ENCODE assay signal across 7 mouse cellular contexts in genomic region chr2:152739842-152740260, GRCm38 (mm10). TPM values are rescaled to one million over a fixed set of nuclear protein-coding genes. Genes with fewer than 3 reads are reported as not detected.
DNase-seq lines count a peak whose midpoint lies in the region; ATAC-seq and TF ChIP-seq lines count a peak whose summit lies in the region.

No protein-coding gene starts in this region.

- DNase-seq in MEL-GATA-1-ER (ENCODE audit: extremely low read depth, low read depth) = peak; percentile 97
- DNase-seq in limb, embryonic 11.5 days (ENCODE audit: low spot score) = peak; percentile 57
- DNase-seq in left cerebral cortex, adult 8-10 months (ENCODE audit: low spot score in 2 of 2) = no peak
- DNase-seq in adrenal gland, postnatal 10 days = no peak

- H3ac ChIP-seq in C2C12 (ENCODE audit: control insufficient read depth, insufficient read length, low read depth) = peak overlapping the region; percentile 31
- no peak overlapping the region for H3ac ChIP-seq in myocyte (ENCODE audit: control insufficient read depth, insufficient read length)

- no peak for TF ChIP-seq CTCF in C2C12 (IDR thresholded peaks at IDR 0.05; ENCODE audit: control insufficient read depth, insufficient read depth, insufficient read length)

- peak overlapping the region; percentile 54 for H3K4me2 ChIP-seq in limb, embryonic 11.5 days (ENCODE audit: low read depth, severe bottlenecking)
- H3K4me2 ChIP-seq in myocyte (ENCODE audit: low read depth) = peak overlapping the region; percentile 100

- peaks cover 17% of the 10 kb centered on the region for H3K36me3 ChIP-seq in C2C12 (ENCODE audit: control insufficient read depth, insufficient read depth)
- no peaks in the 10 kb centered on the region for H3K36me3 ChIP-seq in limb, embryonic 11.5 days (ENCODE audit: control insufficient read depth, insufficient read depth, low read length)
- no peaks in the 10 kb centered on the region for H3K36me3 ChIP-seq in myocyte (ENCODE audit: control insufficient read depth, insufficient read depth)

- H3K4me1 ChIP-seq in limb, embryonic 11.5 days (ENCODE audit: control insufficient read depth, insufficient read depth, low read length) = peaks cover 20% of the 10 kb centered on the region

- H3K9me3 ChIP-seq in limb, embryonic 11.5 days (ENCODE audit: control insufficient read depth, low read length) = no peaks in the 10 kb centered on the region

- H3K27me3 ChIP-seq in C2C12 (ENCODE audit: control insufficient read depth, insufficient read depth, insufficient read length) (no peaks in the 10 kb centered on the region), myocyte (ENCODE audit: control insufficient read depth, insufficient read depth, insufficient read length) (no peaks in the 10 kb centered on the region)
- H3K27me3 ChIP-seq in limb, embryonic 11.5 days (ENCODE audit: control insufficient read depth, insufficient read depth, low read length) = no peaks in the 10 kb centered on the region

- peak overlapping the region; percentile 91 for H3K27ac ChIP-seq in limb, embryonic 11.5 days (replicated peaks; ENCODE audit: low read depth, low read length)

- ATAC-seq in granulocyte monocyte progenitor cell, adult 5-6 weeks (replicated peaks; ENCODE audit: poor library complexity, severe bottlenecking) = peak; percentile 5; the same call in 1 of the 2 replicates
- no peak for ATAC-seq in limb, embryonic 11.5 days (ENCODE audit: insufficient number of reproducible peaks, low FRiP score, low TSS enrichment, low read depth)

- no peak for TF ChIP-seq POLR2A in myocyte (IDR thresholded peaks at IDR 0.05; ENCODE audit: insufficient read length, low read depth)

- 13% methylated on average over 3 of the region's 3 CpGs for WGBS in limb, embryonic 11.5 days

- H3K9ac ChIP-seq in limb, embryonic 11.5 days (ENCODE audit: low read length) = no peak overlapping the region

- H3K4me3 ChIP-seq in C2C12 (ENCODE audit: insufficient read depth, poor library complexity, severe bottlenecking) = no peak overlapping the region
- H3K4me3 ChIP-seq in limb, embryonic 11.5 days (ENCODE audit: low read depth, low read length) = no peak overlapping the region
- peak overlapping the region; percentile 97 for H3K4me3 ChIP-seq in myocyte

- H3K79me2 ChIP-seq in C2C12 (ENCODE audit: control insufficient read depth, insufficient read depth) (peaks cover 45% of the 10 kb centered on the region), myocyte (ENCODE audit: control insufficient read depth, insufficient read depth) (peaks cover 24% of the 10 kb centered on the region)

- H3K79me3 ChIP-seq in C2C12 (ENCODE audit: low read depth) = peaks cover 26% of the 10 kb centered on the region

TF ChIP-seq in C2C12, 6 proteins besides CTCF, POLR2A, EP300 and RAD21:
- TF ChIP-seq MYOG (IDR thresholded peaks at IDR 0.05; ENCODE audit: control insufficient read depth, extremely low read depth, insufficient read length) (no peak), CEBPB (IDR thresholded peaks at IDR 0.05; ENCODE audit: low read depth) (no peak), FOSL1 (IDR thresholded peaks at IDR 0.05; ENCODE audit: insufficient read depth, low read length, poor library complexity, severe bottlenecking) (no peak), USF1 (IDR thresholded peaks at IDR 0.05; ENCODE audit: low read depth) (no peak), MYOD1 (IDR thresholded peaks at IDR 0.05; ENCODE audit: control insufficient read depth, insufficient read length, low read depth) (no peak), MAX (IDR thresholded peaks at IDR 0.05) (no peak)

TF ChIP-seq in myocyte, 11 proteins besides CTCF, POLR2A, EP300 and RAD21:
- TF ChIP-seq MYOG (IDR thresholded peaks at IDR 0.05; ENCODE audit: control insufficient read depth in 1 of 3, insufficient read depth in 1 of 3, insufficient read length in 2 of 3, low read depth in 2 of 3) (no peak), SRF (IDR thresholded peaks at IDR 0.05; ENCODE audit: control insufficient read depth, insufficient read length, low read depth) (no peak), TCF12 (IDR thresholded peaks at IDR 0.05; ENCODE audit: insufficient read depth, poor library complexity, severe bottlenecking) (no peak), REST (IDR thresholded peaks at IDR 0.05; ENCODE audit: insufficient read depth, insufficient read length) (no peak)

RNA-seq across cellular contexts. Expression of gene Id1, which starts 3.8 kb away (rescaled TPM):
- 503 TPM for polyA plus RNA-seq in C2C12 (2012; fragmentation: generic; extraction: Trizol)
- total RNA-seq in granulocyte monocyte progenitor cell, adult 5-6 weeks (2014; fragmentation: Nextera tagmentation) = 5.5 and 7.6 TPM in 2 replicates
- total RNA-seq in granulocyte monocyte progenitor cell, adult 5-6 weeks (2017) = 5.0 and 6.6 TPM in 2 replicates
- 221 and 248 TPM in 2 replicates for polyA plus RNA-seq in limb, embryonic 11.5 days (2014; fragmentation: Nextera tagmentation; extraction: Ambion mirVana)
- 59.5 TPM for polyA plus RNA-seq in myocyte (2012; fragmentation: generic; extraction: Trizol)
- 10 to 100 TPM; 19.1 to 30.8 (median 22.9) TPM for total RNA-seq in left cerebral cortex, adult 8-10 months (2022)
- total RNA-seq in adrenal gland, postnatal 10 days (2021) = 100 to 1,000 TPM; 112 to 182 TPM

RNA-seq across cellular contexts. Expression of gene Cox4i2, which starts 14.1 kb away (rescaled TPM):
- polyA plus RNA-seq in C2C12 (2012; fragmentation: generic; extraction: Trizol) (0.39 TPM), myocyte (2012; fragmentation: generic; extraction: Trizol) (not detected)
- 6.8 and 13.0 TPM in 2 replicates for total RNA-seq in granulocyte monocyte progenitor cell, adult 5-6 weeks (2014; fragmentation: Nextera tagmentation)
- 6.0 TPM in 1 of 2 replicates, not detected in the other for total RNA-seq in granulocyte monocyte progenitor cell, adult 5-6 weeks (2017)
- polyA plus RNA-seq in limb, embryonic 11.5 days (2014; fragmentation: Nextera tagmentation; extraction: Ambion mirVana) = 18.5 and 22.3 TPM in 2 replicates
- total RNA-seq in left cerebral cortex, adult 8-10 months (2022) = 1 to 10 TPM; 2.1 to 4.8 (median 2.5) TPM
- 1 to 10 TPM; 8.0 to 8.3 TPM for total RNA-seq in adrenal gland, postnatal 10 days (2021)

RNA-seq across cellular contexts. Expression of gene Mcts2, which starts 53.0 kb away (rescaled TPM):
- polyA plus RNA-seq in C2C12 (2012; fragmentation: generic; extraction: Trizol) (24.7 TPM), myocyte (2012; fragmentation: generic; extraction: Trizol) (27.0 TPM)
- total RNA-seq in granulocyte monocyte progenitor cell, adult 5-6 weeks (2014; fragmentation: Nextera tagmentation) = 11.7 and 14.5 TPM in 2 replicates
- 5.7 and 10.9 TPM in 2 replicates for total RNA-seq in granulocyte monocyte progenitor cell, adult 5-6 weeks (2017)
- polyA plus RNA-seq in limb, embryonic 11.5 days (2014; fragmentation: Nextera tagmentation; extraction: Ambion mirVana) = 37.1 and 38.5 TPM in 2 replicates
- 10 to 100 TPM; 15.5 to 18.6 (median 18.2) TPM for total RNA-seq in left cerebral cortex, adult 8-10 months (2022)
- 10 to 100 TPM; 24.5 to 26.7 TPM for total RNA-seq in adrenal gland, postnatal 10 days (2021)

Comparison
In these comparisons a context has a peak if more than half of its experiments do, and no peak if none do; other contexts are left out.
1. DNase-seq: peak in MEL-GATA-1-ER (single experiment) and limb, embryonic 11.5 days (single experiment); none in left cerebral cortex, adult 8-10 months (0 of 2) and adrenal gland, postnatal 10 days (single experiment).